ENCODE assay signal across 8 mouse cellular contexts in genomic region chr9:22066433-22066832, GRCm38 (mm10). TPM values are rescaled to one million over a fixed set of nuclear protein-coding genes. Genes with fewer than 3 reads are reported as not detected.
DNase-seq lines count a peak whose midpoint lies in the region; ATAC-seq and TF ChIP-seq lines count a peak whose summit lies in the region.
"Had no signal": no experiment of that assay in that cellular context is flagged by ENCODE, and none has a peak within 500 bp of the region (broad histone marks: within the 10 kb centered on the region; RNA-seq: fewer than 3 reads in every experiment).

No protein-coding gene starts in this region.

- no peak for TF ChIP-seq EP300 in lung, postnatal 0 days (IDR thresholded peaks at IDR 0.05)

- TF ChIP-seq POLR2A in cortical plate, adult 2 months (IDR thresholded peaks at IDR 0.05; ENCODE audit: extremely low read depth, insufficient read depth, low read length) = no peak
- no peak for TF ChIP-seq POLR2A in thymus, adult 2 months (IDR thresholded peaks at IDR 0.05; ENCODE audit: control insufficient read depth, extremely low read depth, insufficient read depth, low read length, poor library complexity)

- H3K27me3 ChIP-seq in E14TG2a.4 (ENCODE audit: insufficient read depth, low read length) = no peaks in the 10 kb centered on the region
- no peaks in the 10 kb centered on the region for H3K27me3 ChIP-seq in lung, postnatal 0 days (replicated peaks; ENCODE audit: insufficient read depth, low read length)
- H3K27me3 ChIP-seq in thymus, adult 2 months (ENCODE audit: control insufficient read depth, insufficient read depth, low read length) = no peaks in the 10 kb centered on the region
- H3K27me3 ChIP-seq: lung, embryonic 15.5 days had no signal

- DNase-seq in layer of hippocampus, adult 2 months (ENCODE audit: low spot score in 2 of 2) = no peak
- no peak for DNase-seq in layer of hippocampus, postnatal 10 days (ENCODE audit: low spot score in 2 of 2)
- DNase-seq in ZHBTc4 (ENCODE audit: low read depth, low spot score) = peak; percentile 72
- DNase-seq in lung, postnatal 0 days (ENCODE audit: low spot score) = peak; percentile 66
- DNase-seq in thymus, adult 2 months = peak; percentile 67

- no peaks in the 10 kb centered on the region for H3K9me3 ChIP-seq in E14TG2a.4 (ENCODE audit: low read length)
- no peaks in the 10 kb centered on the region for H3K9me3 ChIP-seq in lung, postnatal 0 days (ENCODE audit: low read length)
- H3K9me3 ChIP-seq: lung, embryonic 15.5 days had no signal

- peaks cover 84% of the 10 kb centered on the region for H3K36me3 ChIP-seq in E14TG2a.4 (ENCODE audit: insufficient read depth, low read length)
- peaks cover 22% of the 10 kb centered on the region; the same call in 1 of the 2 replicates for H3K36me3 ChIP-seq in lung, postnatal 0 days (ENCODE audit: insufficient read depth, low read length)
- H3K36me3 ChIP-seq in thymus, adult 2 months (ENCODE audit: control insufficient read depth, insufficient read depth, low read length) = peaks cover 5% of the 10 kb centered on the region; the same call in 1 of the 2 replicates

- H3K27ac ChIP-seq in layer of hippocampus, adult 2 months = no peak overlapping the region
- H3K27ac ChIP-seq in cortical plate, adult 2 months (ENCODE audit: insufficient read depth, low read length) = no peak overlapping the region
- H3K27ac ChIP-seq in lung, postnatal 0 days (ENCODE audit: low read length) = no peak overlapping the region
- no peak overlapping the region for H3K27ac ChIP-seq in thymus, adult 2 months (ENCODE audit: control insufficient read depth, insufficient read depth, low read length)
- H3K27ac ChIP-seq: lung, embryonic 15.5 days had no signal

- H3K4me1 ChIP-seq in E14TG2a.4 (replicated peaks; ENCODE audit: low read depth, low read length) = peaks cover 34% of the 10 kb centered on the region
- 0 out of 2 replicates have a peak, but pooled peaks cover 2% of the 10 kb centered on the region for H3K4me1 ChIP-seq in cortical plate, adult 2 months (ENCODE audit: control insufficient read depth, insufficient read depth, low read length)
- peaks cover 6% of the 10 kb centered on the region; the same call in 1 of the 2 replicates for H3K4me1 ChIP-seq in lung, postnatal 0 days (ENCODE audit: insufficient read depth, low read depth, low read length)
- peaks cover 5% of the 10 kb centered on the region; the same call in 1 of the 2 replicates for H3K4me1 ChIP-seq in thymus, adult 2 months (replicated peaks; ENCODE audit: control insufficient read depth, insufficient read depth, low read length)

- no peak overlapping the region for H3K9ac ChIP-seq in lung, postnatal 0 days (replicated peaks; ENCODE audit: low read depth)
- H3K9ac ChIP-seq: lung, embryonic 15.5 days had no signal

- WGBS in lung, postnatal 0 days = 81% methylated on average over 3 of the region's 3 CpGs
- WGBS in thymus, adult 2 months = 90% methylated on average over 3 of the region's 3 CpGs

- peak; percentile 91 for TF ChIP-seq CTCF in layer of hippocampus, adult 2 months (conservative IDR thresholded peaks at IDR 0.05)
- peak; percentile 89 for TF ChIP-seq CTCF in E14TG2a.4 (conservative IDR thresholded peaks at IDR 0.05; ENCODE audit: low read length)
- TF ChIP-seq CTCF in cortical plate, adult 2 months (IDR thresholded peaks at IDR 0.05; ENCODE audit: extremely low read depth, insufficient read depth, low read length) = peak; percentile 74
- peak; percentile 97 for TF ChIP-seq CTCF in lung, postnatal 0 days (IDR thresholded peaks at IDR 0.05)
- TF ChIP-seq CTCF in thymus, adult 2 months (IDR thresholded peaks at IDR 0.05; ENCODE audit: borderline replicate concordance, control insufficient read depth, extremely low read depth, insufficient read depth, low read length, poor library complexity) = peak; percentile 65; the same call in 1 of the 2 replicates

- no peak overlapping the region for H3K4me2 ChIP-seq in lung, postnatal 0 days (replicated peaks; ENCODE audit: low read depth, low read length)
- H3K4me2 ChIP-seq: lung, embryonic 15.5 days had no signal

- ATAC-seq in lung, postnatal 0 days = no peak

- H3K4me3 ChIP-seq in layer of hippocampus, adult 2 months = no peak overlapping the region
- no peak overlapping the region for H3K4me3 ChIP-seq in E14TG2a.4 (replicated peaks; ENCODE audit: low read length)
- H3K4me3 ChIP-seq in cortical plate, adult 2 months (ENCODE audit: insufficient read depth, low read length) = no peak overlapping the region
- H3K4me3 ChIP-seq in lung, postnatal 0 days (ENCODE audit: low read depth, low read length) = no peak overlapping the region
- no peak overlapping the region for H3K4me3 ChIP-seq in thymus, adult 2 months (ENCODE audit: control insufficient read depth, insufficient read depth, low read length)
- H3K4me3 ChIP-seq: lung, embryonic 15.5 days had no signal

RNA-seq across cellular contexts. Expression of gene Gm49318, which starts 4.6 kb away (rescaled TPM):
- 1 to 10 TPM; 2.2 to 6.3 TPM for total RNA-seq in layer of hippocampus, adult 2 months (2021)
- 1 to 10 TPM in 1 of 2 experiments, not detected in 1; 6.2 TPM for total RNA-seq in layer of hippocampus, postnatal 10 days (2021)
- polyA plus RNA-seq in cortical plate, adult 2 months (2012; rRNA removed) = 0.21 TPM in 1 of 2 replicates, not detected in the other
- polyA plus RNA-seq in lung, postnatal 0 days (2015; fragmentation: Nextera tagmentation; extraction: Ambion mirVana) = not detected in 2 replicates
- polyA plus RNA-seq in thymus, adult 2 months (2012; rRNA removed) = not detected in 2 replicates
- polyA plus RNA-seq: lung, embryonic 15.5 days had no signal

RNA-seq across cellular contexts. Expression of gene Zfp653, which starts 4.7 kb away (rescaled TPM):
- total RNA-seq in layer of hippocampus, adult 2 months (2021) = 10 to 100 TPM; 22.3 to 25.2 TPM
- 10 to 100 TPM; 19.4 to 21.1 TPM for total RNA-seq in layer of hippocampus, postnatal 10 days (2021)
- polyA plus RNA-seq in cortical plate, adult 2 months (2012; rRNA removed) = 34.6 and 36.4 TPM in 2 replicates
- 8.8 and 8.9 TPM in 2 replicates for polyA plus RNA-seq in lung, postnatal 0 days (2015; fragmentation: Nextera tagmentation; extraction: Ambion mirVana)
- polyA plus RNA-seq in thymus, adult 2 months (2012; rRNA removed) = 52.0 and 52.6 TPM in 2 replicates

RNA-seq across cellular contexts. Expression of gene Elavl3, which starts 14.6 kb away (rescaled TPM):
- 100 to 1,000 TPM; 156 to 160 TPM for total RNA-seq in layer of hippocampus, adult 2 months (2021)
- total RNA-seq in layer of hippocampus, postnatal 10 days (2021) = 100 to 1,000 TPM; 197 to 205 TPM
- polyA plus RNA-seq in cortical plate, adult 2 months (2012; rRNA removed) = 115 and 117 TPM in 2 replicates
- polyA plus RNA-seq in lung, postnatal 0 days (2015; fragmentation: Nextera tagmentation; extraction: Ambion mirVana) = 0.04 TPM in 1 of 2 replicates, not detected in the other
- 0.35 and 0.43 TPM in 2 replicates for polyA plus RNA-seq in thymus, adult 2 months (2012; rRNA removed)

RNA-seq across cellular contexts. Expression of gene Ecsit, which starts 18.8 kb away (rescaled TPM):
- total RNA-seq in layer of hippocampus, adult 2 months (2021) = 10 to 100 TPM; 44.7 to 47.2 TPM
- total RNA-seq in layer of hippocampus, postnatal 10 days (2021) = 10 to 100 TPM; 45.8 to 46.8 TPM
- polyA plus RNA-seq in cortical plate, adult 2 months (2012; rRNA removed) = 57.4 and 62.3 TPM in 2 replicates
- 21.3 and 21.9 TPM in 2 replicates for polyA plus RNA-seq in lung, postnatal 0 days (2015; fragmentation: Nextera tagmentation; extraction: Ambion mirVana)
- 58.1 and 62.2 TPM in 2 replicates for polyA plus RNA-seq in thymus, adult 2 months (2012; rRNA removed)

RNA-seq across cellular contexts. Expression of gene Cnn1, which starts 32.6 kb away (rescaled TPM):
- 1 to 10 TPM in 1 of 2 experiments, under 1 TPM in 1; 0.44 to 1.4 TPM for total RNA-seq in layer of hippocampus, adult 2 months (2021)
- under 1 TPM; 0.42 to 0.43 TPM for total RNA-seq in layer of hippocampus, postnatal 10 days (2021)
- 1.2 and 2.2 TPM in 2 replicates for polyA plus RNA-seq in cortical plate, adult 2 months (2012; rRNA removed)
- polyA plus RNA-seq in lung, postnatal 0 days (2015; fragmentation: Nextera tagmentation; extraction: Ambion mirVana) = 43.7 and 64.8 TPM in 2 replicates
- polyA plus RNA-seq in thymus, adult 2 months (2012; rRNA removed) = 4.3 and 5.0 TPM in 2 replicates

Comparison
In these comparisons a context has a peak if more than half of its experiments do, and no peak if none do; other contexts are left out.
1. DNase-seq: peak in ZHBTc4 (single experiment), lung, postnatal 0 days (single experiment) and thymus, adult 2 months (single experiment); none in layer of hippocampus, adult 2 months (0 of 2) and layer of hippocampus, postnatal 10 days (0 of 2).
2. RNA of gene Elavl3, which starts 14.6 kb away (polyA plus RNA-seq): 115 to 117 TPM in cortical plate, adult 2 months; 0.35 to 0.43 TPM in thymus, adult 2 months and 0.04 TPM in lung, postnatal 0 days; every median in the first group is over 10 times any median in the second.
3. Peak in every context shown above with its lines, with median percentiles within 50 percentile points of each other: CTCF ChIP-seq.